Comparison of ENCODE assay signal across 8 mouse cellular contexts in genomic region chr8:117930687-117931086, GRCm38 (mm10).
DNase-seq lines count a peak whose midpoint lies in the region; ATAC-seq and TF ChIP-seq lines count a peak whose summit lies in the region.

No protein-coding gene starts in this region.

- peak; percentile 21 for DNase-seq in gastrocnemius, adult 18-20 months (ENCODE audit: low spot score)
- DNase-seq in gastrocnemius, postnatal 14 days, result no peak
- DNase-seq in midbrain, embryonic 11.5 days (ENCODE audit: low spot score, missing footprints), result peak; percentile 91
- DNase-seq in cerebellum, adult 8-10 months, result peak; percentile 25
- peak; percentile 83 for DNase-seq in limb, embryonic 14.5 days (ENCODE audit: low spot score)
- DNase-seq in thymus, postnatal 4 days, result no peak
- DNase-seq in thymus, postnatal 14 days, result no peak

- WGBS in midbrain, embryonic 11.5 days, result 64% methylated on average over 6 of the region's 6 CpGs
- 63% methylated on average over 6 of the region's 6 CpGs for WGBS in midbrain, embryonic 15.5 days
- 52% methylated on average over 6 of the region's 6 CpGs for WGBS in limb, embryonic 14.5 days

- no peaks in the 10 kb centered on the region for H3K27me3 ChIP-seq in midbrain, embryonic 11.5 days (ENCODE audit: control insufficient read depth, insufficient read depth, low read length)
- no peaks in the 10 kb centered on the region for H3K27me3 ChIP-seq in midbrain, embryonic 15.5 days (replicated peaks)
- peaks cover 7% of the 10 kb centered on the region; the same call in 1 of the 2 replicates for H3K27me3 ChIP-seq in limb, embryonic 14.5 days (ENCODE audit: control insufficient read depth, insufficient read depth, low read length)

- ATAC-seq in midbrain, embryonic 11.5 days (ENCODE audit: low FRiP score), result 0 out of 2 replicates have a peak, but pooled peaks have one; percentile 28
- no peak for ATAC-seq in midbrain, embryonic 15.5 days (replicated peaks)
- no peak for ATAC-seq in limb, embryonic 14.5 days (ENCODE audit: low FRiP score, low read depth)

- no peak overlapping the region for H3K4me2 ChIP-seq in midbrain, embryonic 11.5 days
- H3K4me2 ChIP-seq in midbrain, embryonic 15.5 days, result no peak overlapping the region
- H3K4me2 ChIP-seq in limb, embryonic 14.5 days (replicated peaks; ENCODE audit: low read depth, low read length, severe bottlenecking), result no peak overlapping the region

- no peak overlapping the region for H3K9ac ChIP-seq in midbrain, embryonic 11.5 days (ENCODE audit: low read length)
- no peak overlapping the region for H3K9ac ChIP-seq in midbrain, embryonic 15.5 days
- H3K9ac ChIP-seq in limb, embryonic 14.5 days (ENCODE audit: low read depth, low read length, severe bottlenecking), result no peak overlapping the region

- no peaks in the 10 kb centered on the region for H3K36me3 ChIP-seq in midbrain, embryonic 11.5 days (ENCODE audit: control insufficient read depth, insufficient read depth, low read length)
- no peaks in the 10 kb centered on the region for H3K36me3 ChIP-seq in midbrain, embryonic 15.5 days (replicated peaks)
- no peaks in the 10 kb centered on the region for H3K36me3 ChIP-seq in limb, embryonic 14.5 days (ENCODE audit: control insufficient read depth, insufficient read depth, low read length)

- intact Hi-C loops in gastrocnemius, postnatal 14 days (cut with DNase I; ENCODE audit: low total_unique reads), result loop anchor here (10.0 kb wide), 1 partner anchor 924 kb away; no protein-coding TSS in a partner anchor

- no peak for TF ChIP-seq POLR2A in limb, embryonic 14.5 days (IDR thresholded peaks at IDR 0.05; ENCODE audit: borderline replicate concordance, extremely low read depth, insufficient read depth, insufficient read length)

- peaks cover 4% of the 10 kb centered on the region for H3K4me1 ChIP-seq in midbrain, embryonic 11.5 days (ENCODE audit: control insufficient read depth, insufficient read depth, low read length)
- 0 out of 2 replicates have a peak, but pooled peaks cover 6% of the 10 kb centered on the region for H3K4me1 ChIP-seq in midbrain, embryonic 15.5 days
- H3K4me1 ChIP-seq in limb, embryonic 14.5 days (ENCODE audit: control insufficient read depth, insufficient read depth, low read length), result no peaks in the 10 kb centered on the region

- no peak overlapping the region for H3K27ac ChIP-seq in midbrain, embryonic 11.5 days (ENCODE audit: low read depth, low read length)
- no peak overlapping the region for H3K27ac ChIP-seq in midbrain, embryonic 15.5 days
- no peak overlapping the region for H3K27ac ChIP-seq in limb, embryonic 14.5 days (replicated peaks; ENCODE audit: low read depth, low read length)

- no peak overlapping the region for H3K4me3 ChIP-seq in midbrain, embryonic 11.5 days (ENCODE audit: low read depth, low read length)
- no peak overlapping the region for H3K4me3 ChIP-seq in midbrain, embryonic 15.5 days
- no peak overlapping the region for H3K4me3 ChIP-seq in limb, embryonic 14.5 days (replicated peaks; ENCODE audit: low read length)

- no peaks in the 10 kb centered on the region; the same call in 1 of the 2 replicates for H3K9me3 ChIP-seq in midbrain, embryonic 11.5 days (ENCODE audit: control insufficient read depth, low read length)
- no peaks in the 10 kb centered on the region for H3K9me3 ChIP-seq in midbrain, embryonic 15.5 days
- H3K9me3 ChIP-seq in limb, embryonic 14.5 days (ENCODE audit: control insufficient read depth, low read length), result no peaks in the 10 kb centered on the region

Comparison
In these comparisons a context has a peak if more than half of its experiments do, and no peak if none do; other contexts are left out.
1. DNase-seq: peak in gastrocnemius, adult 18-20 months (single experiment), midbrain, embryonic 11.5 days (single experiment), cerebellum, adult 8-10 months (single experiment) and limb, embryonic 14.5 days (single experiment); none in gastrocnemius, postnatal 14 days (single experiment), thymus, postnatal 4 days (single experiment) and thymus, postnatal 14 days (single experiment).